Mouse (Mus musculus) MEL (cell line): ENCODE measurements around the gene Nos1ap. TPM values are rescaled to one million over a fixed set of nuclear protein-coding genes. Genes with fewer than 3 reads are reported as not detected.

Experiments used
- DNase-seq: peaks from one replicate; pipeline ENCODE4 v3.0.0; 2011; ENCODE audit warnings: low read depth, low spot score
- H3K27ac ChIP-seq: 2 replicates; pipeline ENCODE4 v1.5.1; 2012; ENCODE audit warnings: low read depth, mild to moderate bottlenecking, control low read depth, low read length, moderate library complexity; ENCODE audit not compliant: control insufficient read depth
- H3K27me3 ChIP-seq, 2 experiments: fragments of 150-350 bp in 1 of 2; sonication (generic) in 1 of 2; 2 replicates each; pipeline ENCODE4 v1.6.1; 2012; ENCODE audit warnings: low read length in 2 of 2, mild to moderate bottlenecking in 2 of 2, improper control_type of control experiment in 1 of 2, moderate library complexity in 1 of 2; ENCODE audit not compliant: insufficient read depth in 2 of 2, control insufficient read depth in 1 of 2
- H3K36me3 ChIP-seq, 2 experiments: 2 replicates each; pipeline ENCODE4 v1.6.1; 2012 to 2014; ENCODE audit warnings: low read length in 2 of 2, improper control_type of control experiment in 1 of 2, inconsistent platforms in 1 of 2, mild to moderate bottlenecking in 1 of 2; ENCODE audit not compliant: insufficient read depth in 2 of 2, control insufficient read depth in 1 of 2
- H3K4me1 ChIP-seq, 2 experiments: fragments of 150-350 bp in 1 of 2; sonication (generic) in 1 of 2; 2 replicates each; pipeline ENCODE4 v1.6.1; 2012; ENCODE audit warnings: low read length in 2 of 2, improper control_type of control experiment in 1 of 2, mild to moderate bottlenecking in 1 of 2; ENCODE audit not compliant: insufficient read depth in 2 of 2, control insufficient read depth in 1 of 2
- H3K4me3 ChIP-seq, 2 experiments: fragments of 150-350 bp in 1 of 2; sonication (generic) in 1 of 2; 2 replicates each; pipeline ENCODE4 v1.5.1; 2012; ENCODE audit warnings: low read depth in 2 of 2, low read length in 2 of 2, mild to moderate bottlenecking in 2 of 2, moderate library complexity in 2 of 2, control low read depth in 1 of 2, improper control_type of control experiment in 1 of 2; ENCODE audit not compliant: control insufficient read depth in 1 of 2, insufficient read depth in 1 of 2
- H3K79me2 ChIP-seq: 2 replicates; pipeline ENCODE4 v1.6.1; 2012; ENCODE audit warnings: mild to moderate bottlenecking, low read length, moderate library complexity; ENCODE audit not compliant: control insufficient read depth, poor library complexity, insufficient read depth
- H3K9ac ChIP-seq: 2 replicates; pipeline ENCODE4 v1.6.1; 2012; ENCODE audit warnings: low read depth, mild to moderate bottlenecking, control low read depth, low read length, moderate library complexity; ENCODE audit not compliant: control insufficient read depth, poor library complexity, severe bottlenecking
- H3K9me3 ChIP-seq: fragments of 150-350 bp; sonication (generic); replicated peaks from 2 replicates; pipeline ENCODE4 v1.6.1; 2012; ENCODE audit warnings: mild to moderate bottlenecking, low read length, improper control_type of control experiment, moderate library complexity; ENCODE audit not compliant: insufficient read depth
- BHLHE40 ChIP-seq: IDR thresholded peaks from 2 replicates; pipeline ENCODE4 v1.6.1; 2012; ENCODE audit warnings: low read depth, mild to moderate bottlenecking, inconsistent platforms, low read length, improper control_type of control experiment, borderline replicate concordance
- CHD2 ChIP-seq: IDR thresholded peaks from 2 replicates; pipeline ENCODE4 v1.6.1; 2011; ENCODE audit warnings: low read length, improper control_type of control experiment
- CTCF ChIP-seq, 3 experiments: IDR thresholded peaks in 2 of 3; conservative IDR thresholded peaks in 1 of 3; 2 replicates each; pipeline ENCODE4 v1.5.1; 2011 to 2012; ENCODE audit warnings: low read length in 3 of 3, low read depth in 2 of 3, mild to moderate bottlenecking in 2 of 3, improper control_type of control experiment in 1 of 3, inconsistent platforms in 1 of 3, mixed read lengths in 1 of 3, moderate library complexity in 1 of 3; ENCODE audit not compliant: control insufficient read depth in 1 of 3, insufficient read depth in 1 of 3, poor library complexity in 1 of 3, severe bottlenecking in 1 of 3
- ELF1 ChIP-seq: IDR thresholded peaks from 2 replicates; pipeline ENCODE4 v1.6.1; 2014; ENCODE audit warnings: low read depth, mild to moderate bottlenecking, inconsistent platforms, low read length, improper control_type of control experiment, moderate library complexity
- ETS1 ChIP-seq: IDR thresholded peaks from 2 replicates; pipeline ENCODE4 v1.6.1; 2012; ENCODE audit warnings: low read depth, mild to moderate bottlenecking, inconsistent platforms, low read length, improper control_type of control experiment, moderate library complexity
- GATA1 ChIP-seq: IDR thresholded peaks from 2 replicates; pipeline ENCODE4 v1.6.1; 2011; ENCODE audit warnings: low read depth, low read length, improper control_type of control experiment
- HCFC1 ChIP-seq: IDR thresholded peaks from 2 replicates; pipeline ENCODE4 v1.6.1; 2012; ENCODE audit warnings: low read depth, mild to moderate bottlenecking, inconsistent platforms, low read length, improper control_type of control experiment, moderate library complexity
- JUND ChIP-seq: IDR thresholded peaks from 2 replicates; pipeline ENCODE4 v1.6.1; 2011; ENCODE audit warnings: low read depth, mild to moderate bottlenecking, improper control_type of control experiment, low read length
- KAT2A ChIP-seq: conservative IDR thresholded peaks from 2 replicates; pipeline ENCODE4 v1.6.1; 2012; ENCODE audit warnings: low read depth, low read length, improper control_type of control experiment, inconsistent platforms
- MAFK ChIP-seq: IDR thresholded peaks from 2 replicates; pipeline ENCODE4 v1.6.1; 2011; ENCODE audit warnings: low read depth, mild to moderate bottlenecking, low read length, improper control_type of control experiment, borderline replicate concordance
- MAX ChIP-seq: IDR thresholded peaks from 2 replicates; pipeline ENCODE4 v1.6.1; 2011; ENCODE audit warnings: low read length, improper control_type of control experiment
- MAZ ChIP-seq: IDR thresholded peaks from 2 replicates; pipeline ENCODE4 v1.6.1; 2012; ENCODE audit warnings: low read depth, mild to moderate bottlenecking, inconsistent platforms, low read length, improper control_type of control experiment
- MEF2A ChIP-seq: IDR thresholded peaks from 2 replicates; pipeline ENCODE4 v1.6.1; 2014; ENCODE audit warnings: low read depth, mild to moderate bottlenecking, inconsistent platforms, low read length, improper control_type of control experiment; ENCODE audit not compliant: poor library complexity, insufficient replicate concordance, severe bottlenecking; ENCODE audit errors: extremely low read depth
- POLR2A ChIP-seq, 2 experiments: IDR thresholded peaks; 2 replicates each; pipeline ENCODE4 v1.6.1; 2011 to 2012; ENCODE audit warnings: low read length in 2 of 2, mild to moderate bottlenecking in 2 of 2, control low read depth in 1 of 2, improper control_type of control experiment in 1 of 2, low read depth in 1 of 2, moderate library complexity in 1 of 2; ENCODE audit not compliant: control insufficient read depth in 1 of 2, insufficient read depth in 1 of 2, poor library complexity in 1 of 2
- POLR2AphosphoS2 ChIP-seq: IDR thresholded peaks from 2 replicates; pipeline ENCODE4 v1.6.1; 2011; ENCODE audit warnings: low read length, improper control_type of control experiment
- POLR2AphosphoS5 ChIP-seq: IDR thresholded peaks from 2 replicates; pipeline ENCODE4 v1.6.1; 2012; ENCODE audit warnings: low read depth, borderline replicate concordance, mild to moderate bottlenecking, inconsistent platforms, low read length, moderate library complexity, mixed read lengths
- SIN3A ChIP-seq: IDR thresholded peaks from 2 replicates; pipeline ENCODE4 v1.6.1; 2012; ENCODE audit warnings: low read length, improper control_type of control experiment, inconsistent platforms
- SMC3 ChIP-seq: IDR thresholded peaks from 2 replicates; pipeline ENCODE4 v1.6.1; 2011; ENCODE audit warnings: low read depth, low read length, improper control_type of control experiment
- TAL1 ChIP-seq: IDR thresholded peaks from 2 replicates; pipeline ENCODE4 v1.6.1; 2012; ENCODE audit warnings: mild to moderate bottlenecking, inconsistent platforms, low read length, moderate library complexity, mixed read lengths
- TBP ChIP-seq: IDR thresholded peaks from 2 replicates; pipeline ENCODE4 v1.8.0; 2011; ENCODE audit warnings: low read depth, low read length, improper control_type of control experiment
- UBTF ChIP-seq: IDR thresholded peaks from 2 replicates; pipeline ENCODE4 v1.6.1; 2012; ENCODE audit warnings: low read depth, mild to moderate bottlenecking, inconsistent platforms, low read length, improper control_type of control experiment, moderate library complexity, borderline replicate concordance; ENCODE audit not compliant: insufficient read depth
- USF1 ChIP-seq: IDR thresholded peaks from 2 replicates; pipeline ENCODE4 v1.6.1; 2014; ENCODE audit warnings: low read depth, mild to moderate bottlenecking, inconsistent platforms, low read length, improper control_type of control experiment, moderate library complexity
- USF2 ChIP-seq, 2 experiments: IDR thresholded peaks; 2 replicates each; pipeline ENCODE4 v1.6.1; 2011 to 2012; ENCODE audit warnings: improper control_type of control experiment in 2 of 2, low read length in 2 of 2, borderline replicate concordance in 1 of 2, inconsistent platforms in 1 of 2, low read depth in 1 of 2, mild to moderate bottlenecking in 1 of 2; ENCODE audit not compliant: insufficient read depth in 1 of 2
- ZC3H11A ChIP-seq: IDR thresholded peaks from 2 replicates; pipeline ENCODE4 v1.6.1; 2012; ENCODE audit warnings: low read depth, mild to moderate bottlenecking, inconsistent platforms, low read length, improper control_type of control experiment
- ZKSCAN1 ChIP-seq: IDR thresholded peaks from 2 replicates; pipeline ENCODE4 v1.6.1; 2012; ENCODE audit warnings: low read depth, mild to moderate bottlenecking, inconsistent platforms, low read length, improper control_type of control experiment, moderate library complexity
- ZMIZ1 ChIP-seq: IDR thresholded peaks from 2 replicates; pipeline ENCODE4 v1.6.1; 2012; ENCODE audit warnings: low read depth, mild to moderate bottlenecking, inconsistent platforms, low read length, improper control_type of control experiment, moderate library complexity
- polyA plus RNA-seq, 2 experiments: library from polyadenylated mRNA; stranded (reverse) in 1 of 2; unstranded in 1 of 2; fragments of >175 nt in 1 of 2; fragments of >200 nt in 1 of 2; gene quantifications; 2 replicates each; pipeline versions ENCODE4 v1.2.1 to v1.2.4; 2012; ENCODE audit warnings: low replicate concordance in 2 of 2, low read depth in 1 of 2; ENCODE audit not compliant: insufficient read length in 2 of 2, insufficient read depth in 1 of 2, missing spikeins in 1 of 2
- total RNA-seq: library from RNA; depleted of rRNA; stranded (reverse); fragments of 300-350 nt; gene quantifications from 2 replicates; pipeline ENCODE4 v1.2.3, GENCODE M21; 2012

Gene Nos1ap
- total and polyA plus RNA-seq, 3 experiments: 0.62 to 2.4 TPM; not detected in 1

DNA sequence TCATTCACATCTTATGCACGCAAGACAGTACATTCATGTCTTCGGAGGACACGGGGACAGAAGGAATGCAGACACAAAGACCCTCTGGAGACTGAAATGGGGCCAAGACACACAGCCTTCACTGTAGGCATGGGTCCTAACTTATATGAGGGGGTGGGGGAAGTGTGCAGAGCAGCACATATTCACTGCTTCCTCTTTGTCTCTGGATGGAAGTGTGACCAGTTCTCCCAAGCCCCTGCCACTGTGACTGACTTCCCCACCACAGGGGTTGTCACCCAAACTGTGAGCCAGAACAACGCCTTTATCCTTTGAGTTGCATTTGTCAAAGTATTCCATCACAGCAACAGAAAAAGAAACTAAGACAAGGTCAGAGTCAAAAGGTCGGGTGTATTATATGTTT lies 7.3 kb downstream of the Nos1ap start:
- no peaks in the 10 kb centered on the region for H3K9me3 ChIP-seq
- H3K36me3 ChIP-seq: no peaks in the 10 kb centered on the region
- H3K79me2 ChIP-seq: no peaks in the 10 kb centered on the region
- TF ChIP-seq USF2 (IDR thresholded peaks at IDR 0.05; ENCODE audit: borderline replicate concordance in 1 of 2, insufficient read depth in 1 of 2, low read depth in 1 of 2, low read length in 2 of 2) (no peak), SIN3A (no peak), GATA1 (no peak), JUND (no peak), MEF2A (no peak), HCFC1 (no peak), CHD2 (no peak), ZMIZ1 (no peak), POLR2AphosphoS2 (no peak), ZKSCAN1 (no peak), TAL1 (no peak), POLR2A (IDR thresholded peaks at IDR 0.05; ENCODE audit: control insufficient read depth in 1 of 2, insufficient read depth in 1 of 2, low read depth in 1 of 2, low read length in 2 of 2, poor library complexity in 1 of 2) (no peak), ZC3H11A (no peak), MAFK (no peak), MAZ (no peak), SMC3 (no peak)
- H3K4me1 ChIP-seq: no peaks in the 10 kb centered on the region
- no peak for DNase-seq
- no peak overlapping the region for H3K9ac ChIP-seq
- H3K27me3 ChIP-seq: no peaks in the 10 kb centered on the region
- no peak overlapping the region for H3K27ac ChIP-seq
- H3K4me3 ChIP-seq: no peak overlapping the region

GRCm38 (mm10) chr1:170580485-170581110 lies 9.1 kb downstream of the Nos1ap start:
- Histone ChIP-seq H3K9ac (no peak overlapping the region), H3K4me1 (peaks cover 0 to 2% of the 10 kb centered on the region in 2 experiments; a peak in 1 of 4 replicates), H3K9me3 (no peaks in the 10 kb centered on the region), H3K36me3 (peaks cover 0 to 1% of the 10 kb centered on the region in 2 experiments; a peak in 1 of 4 replicates), H3K27me3 (no peaks in the 10 kb centered on the region), H3K27ac (no peak overlapping the region), H3K4me3 (no peak overlapping the region), H3K79me2 (no peaks in the 10 kb centered on the region)
- no peak for TF ChIP-seq POLR2AphosphoS5
- no peak for TF ChIP-seq ELF1
- TF ChIP-seq CHD2: no peak
- no peak for TF ChIP-seq SMC3
- TF ChIP-seq MAZ: no peak
- TF ChIP-seq ZKSCAN1: no peak
- TF ChIP-seq BHLHE40: no peak
- TF ChIP-seq TBP: no peak
- no peak for TF ChIP-seq UBTF
- no peak for TF ChIP-seq KAT2A
- no peak for TF ChIP-seq HCFC1
- no peak for TF ChIP-seq USF1
- no peak for TF ChIP-seq MEF2A
- no peak for TF ChIP-seq POLR2AphosphoS2
- TF ChIP-seq ETS1: no peak
- TF ChIP-seq MAX: no peak
- no peak for TF ChIP-seq CTCF (IDR thresholded peaks at IDR 0.05 in 2 of 3, conservative IDR thresholded peaks at IDR 0.05 in 1 of 3; ENCODE audit: control insufficient read depth in 1 of 3, insufficient read depth in 1 of 3, low read depth in 2 of 3, low read length in 3 of 3, poor library complexity in 1 of 3, severe bottlenecking in 1 of 3)
- no peak for DNase-seq
